Mouse (Mus musculus): Measurements from ENCODE around the gene Dnah9. TPM values are rescaled to one million over a fixed set of nuclear protein-coding genes. Genes with fewer than 3 reads are reported as not detected.
A peak's percentile ranks its signal among the peaks of the same experiment; 100 is the strongest.

The Dnah9 gene
- total and polyA plus RNA-seq, 2 experiments from 2014 or later = 2.3 to 4.9 TPM

DNA sequence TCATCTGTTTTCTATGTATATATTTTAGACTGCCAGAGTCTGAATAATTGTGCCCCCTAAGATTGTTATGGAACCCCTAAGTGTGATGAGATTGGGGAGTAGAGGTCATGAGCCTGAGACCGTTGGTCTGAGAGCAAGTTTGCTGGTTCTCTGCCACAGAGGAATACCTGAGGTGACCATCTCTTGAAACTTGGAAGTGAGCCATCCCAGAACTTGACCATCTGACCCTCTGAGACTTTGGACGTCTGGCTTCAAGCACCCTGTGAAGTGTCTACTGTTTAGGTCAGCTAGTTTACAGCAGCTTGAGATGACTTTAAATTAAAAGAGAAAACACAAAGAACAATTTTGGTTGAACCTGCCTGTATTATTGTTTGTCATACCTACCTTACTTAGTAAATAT lies 125.8 kb downstream of the Dnah9 start:
- DNase-seq (ENCODE audit: low spot score) (no peak), ATAC-seq (ENCODE audit: low FRiP score) (no peak)
- Histone ChIP-seq H3K4me2 (ENCODE audit: low read depth, low read length, poor library complexity, severe bottlenecking) (no peak overlapping the region), H3K36me3 (ENCODE audit: insufficient read depth, low read length) (no peaks in the 10 kb centered on the region), H3K9ac (replicated peaks; ENCODE audit: low read length, poor library complexity, severe bottlenecking) (no peak overlapping the region), H3K4me1 (ENCODE audit: insufficient read depth, low read length) (0 out of 2 replicates have a peak, but pooled peaks cover 2% of the 10 kb centered on the region), H3K27me3 (ENCODE audit: insufficient read depth, low read length) (no peaks in the 10 kb centered on the region), H3K9me3 (ENCODE audit: low read length) (no peaks in the 10 kb centered on the region), H3K4me3 (ENCODE audit: low read depth, low read length) (no peak overlapping the region), H3K27ac (ENCODE audit: low read depth, low read length) (no peak overlapping the region)
- TF ChIP-seq CTCF (IDR thresholded peaks at IDR 0.05) = no peak
- WGBS = 66% methylated on average over 2 of the region's 2 CpGs

GRCm38 (mm10) chr11:66025728-66026127 lies 142.6 kb downstream of the Dnah9 start:
- Histone ChIP-seq H3K27ac (ENCODE audit: low read depth, low read length) (no peak overlapping the region), H3K4me1 (ENCODE audit: insufficient read depth, low read length) (no peaks in the 10 kb centered on the region), H3K27me3 (ENCODE audit: insufficient read depth, low read length) (no peaks in the 10 kb centered on the region), H3K4me3 (ENCODE audit: low read depth, low read length) (no peak overlapping the region), H3K9me3 (ENCODE audit: low read length) (no peaks in the 10 kb centered on the region), H3K4me2 (ENCODE audit: low read depth, low read length, poor library complexity, severe bottlenecking) (no peak overlapping the region), H3K36me3 (ENCODE audit: insufficient read depth, low read length) (no peaks in the 10 kb centered on the region), H3K9ac (replicated peaks; ENCODE audit: low read length, poor library complexity, severe bottlenecking) (no peak overlapping the region)
- DNase-seq (ENCODE audit: low spot score) = no peak
- no peak for ATAC-seq (ENCODE audit: low FRiP score)
- 93% methylated on average over 1 of the region's 1 CpGs for WGBS
- no peak for TF ChIP-seq CTCF (IDR thresholded peaks at IDR 0.05)

DNA sequence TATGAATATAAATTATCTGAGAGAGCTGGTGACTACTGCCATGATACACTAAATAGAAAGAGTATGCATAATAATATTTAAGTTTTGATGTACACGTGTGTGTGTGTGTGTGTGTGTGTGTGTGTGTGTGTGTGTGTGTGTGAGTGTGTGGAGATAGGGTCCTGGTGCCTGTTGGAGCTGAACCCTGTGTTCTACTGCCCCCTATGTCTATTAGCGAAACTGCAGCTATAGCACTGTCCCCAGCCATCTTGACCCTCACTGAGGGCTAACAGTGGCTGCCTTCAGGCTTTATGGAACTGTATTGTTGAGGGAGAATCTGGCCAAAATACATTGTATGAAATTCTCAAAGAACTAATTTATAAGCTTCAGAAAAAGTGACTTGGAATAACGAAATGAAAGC lies 192.5 kb downstream of the Dnah9 start:
- Histone ChIP-seq H3K36me3 (ENCODE audit: insufficient read depth, low read length) (no peaks in the 10 kb centered on the region), H3K9me3 (ENCODE audit: low read length) (no peaks in the 10 kb centered on the region), H3K4me1 (ENCODE audit: insufficient read depth, low read length) (no peaks in the 10 kb centered on the region), H3K27me3 (ENCODE audit: insufficient read depth, low read length) (no peaks in the 10 kb centered on the region), H3K27ac (ENCODE audit: low read depth, low read length) (no peak overlapping the region), H3K9ac (replicated peaks; ENCODE audit: low read length, poor library complexity, severe bottlenecking) (no peak overlapping the region), H3K4me2 (ENCODE audit: low read depth, low read length, poor library complexity, severe bottlenecking) (no peak overlapping the region), H3K4me3 (ENCODE audit: low read depth, low read length) (no peak overlapping the region)
- ATAC-seq (ENCODE audit: low FRiP score) = no peak
- no peak for TF ChIP-seq CTCF (IDR thresholded peaks at IDR 0.05)
- DNase-seq (ENCODE audit: low spot score) = no peak
- 64% methylated on average over 3 of the region's 3 CpGs for WGBS

DNA sequence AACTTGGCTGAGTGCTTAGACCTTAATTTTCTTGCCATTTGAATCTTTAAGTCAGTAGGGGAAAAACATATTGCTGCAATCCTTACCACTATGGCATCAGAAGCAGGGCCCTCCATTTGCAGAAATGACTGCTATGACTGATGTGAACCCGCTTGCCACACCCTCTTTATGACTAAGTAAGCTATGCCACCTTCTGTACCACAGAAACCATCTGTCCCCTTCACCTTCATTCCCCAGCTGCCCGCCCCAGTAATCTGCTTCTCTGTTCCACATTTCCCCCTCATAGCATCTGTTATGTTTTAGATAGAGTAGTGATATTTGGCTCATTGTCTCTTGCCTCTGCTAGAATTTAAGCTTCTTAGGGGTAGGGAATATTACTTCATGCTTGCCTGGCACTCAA lies 237.6 kb downstream of the Dnah9 start:
- no peak for ATAC-seq (ENCODE audit: low FRiP score)
- H3K36me3 ChIP-seq (ENCODE audit: insufficient read depth, low read length) = no peaks in the 10 kb centered on the region
- no peaks in the 10 kb centered on the region for H3K9me3 ChIP-seq (ENCODE audit: low read length)
- H3K4me2 ChIP-seq (ENCODE audit: low read depth, low read length, poor library complexity, severe bottlenecking) = no peak overlapping the region
- H3K9ac ChIP-seq (replicated peaks; ENCODE audit: low read length, poor library complexity, severe bottlenecking) = no peak overlapping the region
- no peak overlapping the region for H3K27ac ChIP-seq (ENCODE audit: low read depth, low read length)
- no peak overlapping the region for H3K4me3 ChIP-seq (ENCODE audit: low read depth, low read length)
- WGBS = 91% methylated on average over 2 of the region's 2 CpGs
- no peak for TF ChIP-seq CTCF (IDR thresholded peaks at IDR 0.05)
- no peak for DNase-seq (ENCODE audit: low spot score)
- H3K27me3 ChIP-seq (ENCODE audit: insufficient read depth, low read length) = no peaks in the 10 kb centered on the region
- no peaks in the 10 kb centered on the region for H3K4me1 ChIP-seq (ENCODE audit: insufficient read depth, low read length)

GRCm38 (mm10) chr11:65930359-65930758 lies 238.0 kb downstream of the Dnah9 start:
- 88% methylated on average over 4 of the region's 4 CpGs for WGBS
- Histone ChIP-seq H3K27ac (ENCODE audit: low read depth, low read length) (no peak overlapping the region), H3K27me3 (ENCODE audit: insufficient read depth, low read length) (no peaks in the 10 kb centered on the region), H3K4me2 (ENCODE audit: low read depth, low read length, poor library complexity, severe bottlenecking) (no peak overlapping the region), H3K9me3 (ENCODE audit: low read length) (no peaks in the 10 kb centered on the region), H3K4me1 (ENCODE audit: insufficient read depth, low read length) (no peaks in the 10 kb centered on the region), H3K4me3 (ENCODE audit: low read depth, low read length) (no peak overlapping the region), H3K36me3 (ENCODE audit: insufficient read depth, low read length) (no peaks in the 10 kb centered on the region), H3K9ac (replicated peaks; ENCODE audit: low read length, poor library complexity, severe bottlenecking) (no peak overlapping the region)
- TF ChIP-seq CTCF (IDR thresholded peaks at IDR 0.05) = no peak
- ATAC-seq (ENCODE audit: low FRiP score) (no peak), DNase-seq (ENCODE audit: low spot score) (peak; percentile 26)

- Histone ChIP-seq H3K4me1 (ENCODE audit: insufficient read depth, low read length) (no peaks in the 10 kb centered on the region), H3K9ac (replicated peaks; ENCODE audit: low read length, poor library complexity, severe bottlenecking) (no peak overlapping the region), H3K27me3 (ENCODE audit: insufficient read depth, low read length) (no peaks in the 10 kb centered on the region), H3K4me2 (ENCODE audit: low read depth, low read length, poor library complexity, severe bottlenecking) (no peak overlapping the region), H3K36me3 (ENCODE audit: insufficient read depth, low read length) (no peaks in the 10 kb centered on the region), H3K27ac (ENCODE audit: low read depth, low read length) (peak overlapping the region; percentile 53), H3K4me3 (ENCODE audit: low read depth, low read length) (no peak overlapping the region), H3K9me3 (ENCODE audit: low read length) (no peaks in the 10 kb centered on the region)
- ATAC-seq (ENCODE audit: low FRiP score) (no peak), DNase-seq (ENCODE audit: low spot score) (no peak)
- WGBS = 22% methylated on average over 1 of the region's 1 CpGs
- TF ChIP-seq CTCF (IDR thresholded peaks at IDR 0.05) = no peak
Observed at GRCm38 (mm10) chr11:65927962-65928361, 240.4 kb downstream of the Dnah9 start.
